Mouse (Mus musculus) stomach, postnatal 0 days (tissue): ENCODE data around the gene Sgms1.

Experiments used
- CTCF ChIP-seq: IDR thresholded peaks from 2 replicates; pipeline ENCODE4 v1.5.1; 2016; ENCODE audit warnings: antibody characterized with exemption, low read depth, mild to moderate bottlenecking, moderate library complexity
- EP300 ChIP-seq: optimal IDR thresholded peaks from 2 replicates; pipeline ENCODE3; 2016; ENCODE audit warnings: antibody characterized with exemption

- TF ChIP-seq CTCF (no peak), EP300 (no peak)
These were observed 104.1 kb downstream of the Sgms1 start for GRCm38 (mm10) chr19:32285455-32285831.
